Mouse (Mus musculus): ENCODE results near the gene Gabra4. TPM values are rescaled to one million over a fixed set of nuclear protein-coding genes. Genes with fewer than 3 reads are reported as not detected.

Gabra4 gene
- polyA plus RNA-seq (2014; fragmentation: Nextera tagmentation; extraction: Ambion mirVana), result 12.5 and 20.5 TPM in 2 replicates

- 2% methylated on average over 15 of the region's 15 CpGs for WGBS
- ATAC-seq (ENCODE audit: low read depth), result peak; percentile 56
- Histone ChIP-seq H3K36me3 (ENCODE audit: control insufficient read depth, insufficient read depth, low read length) (no peaks in the 10 kb centered on the region), H3K9ac (replicated peaks; ENCODE audit: low read depth, low read length) (peak within 1 kb of the TSS; percentile 47), H3K4me1 (ENCODE audit: control insufficient read depth, insufficient read depth, low read length) (no peaks in the 10 kb centered on the region), H3K9me3 (ENCODE audit: control insufficient read depth, low read length) (no peaks in the 10 kb centered on the region), H3K27ac (ENCODE audit: low read depth, low read length) (no peak within 1 kb of the TSS), H3K4me3 (ENCODE audit: low read depth, low read length) (peak within 1 kb of the TSS; percentile 59), H3K4me2 (ENCODE audit: low read depth, low read length) (peak within 1 kb of the TSS; percentile 96), H3K27me3 (ENCODE audit: control insufficient read depth, insufficient read depth, low read length) (peaks cover 5% of the 10 kb centered on the region)
Observed at GRCm38 (mm10) chr5:71658115-71658497, at the start of gene Gabra4. Gene Gabra4, minus strand, starts transcription at chr5:71658308.

GRCm38 (mm10) chr5:71701273-71701614, 43.1 kb upstream of the Gabra4 start:
- ATAC-seq (ENCODE audit: low read depth), result no peak; the same call in 1 of the 2 replicates
- peak overlapping the region; percentile 49 for H3K9ac ChIP-seq (replicated peaks; ENCODE audit: low read depth, low read length)
- 2% methylated on average over 6 of the region's 6 CpGs for WGBS
- H3K27ac ChIP-seq (ENCODE audit: low read depth, low read length), result no peak overlapping the region
- H3K36me3 ChIP-seq (ENCODE audit: control insufficient read depth, insufficient read depth, low read length), result no peaks in the 10 kb centered on the region
- peak overlapping the region; percentile 91 for H3K4me2 ChIP-seq (ENCODE audit: low read depth, low read length)
- peak overlapping the region; percentile 56 for H3K4me3 ChIP-seq (ENCODE audit: low read depth, low read length)
- no peaks in the 10 kb centered on the region for H3K9me3 ChIP-seq (ENCODE audit: control insufficient read depth, low read length)
- peaks cover 4% of the 10 kb centered on the region; the same call in 1 of the 2 replicates for H3K4me1 ChIP-seq (ENCODE audit: control insufficient read depth, insufficient read depth, low read length)
- H3K27me3 ChIP-seq (ENCODE audit: control insufficient read depth, insufficient read depth, low read length), result no peaks in the 10 kb centered on the region

GRCm38 (mm10) chr5:71700468-71701272, 42.6 kb upstream of the Gabra4 start:
- H3K9me3 ChIP-seq (ENCODE audit: control insufficient read depth, low read length), result no peaks in the 10 kb centered on the region
- peak overlapping the region; percentile 91 for H3K4me2 ChIP-seq (ENCODE audit: low read depth, low read length)
- H3K27me3 ChIP-seq (ENCODE audit: control insufficient read depth, insufficient read depth, low read length), result no peaks in the 10 kb centered on the region
- H3K9ac ChIP-seq (replicated peaks; ENCODE audit: low read depth, low read length), result peak overlapping the region; percentile 49
- no peaks in the 10 kb centered on the region for H3K36me3 ChIP-seq (ENCODE audit: control insufficient read depth, insufficient read depth, low read length)
- peak; percentile 92 for ATAC-seq (ENCODE audit: low read depth)
- no peak overlapping the region for H3K27ac ChIP-seq (ENCODE audit: low read depth, low read length)
- peak overlapping the region; percentile 56 for H3K4me3 ChIP-seq (ENCODE audit: low read depth, low read length)
- under 1% methylated on average over 46 of the region's 46 CpGs for WGBS
- H3K4me1 ChIP-seq (ENCODE audit: control insufficient read depth, insufficient read depth, low read length), result peaks cover 4% of the 10 kb centered on the region; the same call in 1 of the 2 replicates

- ATAC-seq (ENCODE audit: low read depth), result 0 out of 2 replicates have a peak, but pooled peaks have one; percentile 4
- H3K9me3 ChIP-seq (ENCODE audit: control insufficient read depth, low read length), result no peaks in the 10 kb centered on the region
- no peaks in the 10 kb centered on the region for H3K36me3 ChIP-seq (ENCODE audit: control insufficient read depth, insufficient read depth, low read length)
- peak overlapping the region; percentile 91 for H3K4me2 ChIP-seq (ENCODE audit: low read depth, low read length)
- under 1% methylated on average over 19 of the region's 19 CpGs for WGBS
- H3K4me3 ChIP-seq (ENCODE audit: low read depth, low read length), result peak overlapping the region; percentile 56
- no peak overlapping the region for H3K27ac ChIP-seq (ENCODE audit: low read depth, low read length)
- peak overlapping the region; percentile 49; the same call in 1 of the 2 replicates for H3K9ac ChIP-seq (replicated peaks; ENCODE audit: low read depth, low read length)
- peaks cover 4% of the 10 kb centered on the region; the same call in 1 of the 2 replicates for H3K4me1 ChIP-seq (ENCODE audit: control insufficient read depth, insufficient read depth, low read length)
- H3K27me3 ChIP-seq (ENCODE audit: control insufficient read depth, insufficient read depth, low read length), result no peaks in the 10 kb centered on the region
Observed at GRCm38 (mm10) chr5:71699696-71700467, 41.8 kb upstream of the Gabra4 start.

- no peak for ATAC-seq (ENCODE audit: low read depth)
- Histone ChIP-seq H3K36me3 (ENCODE audit: control insufficient read depth, insufficient read depth, low read length) (no peaks in the 10 kb centered on the region), H3K9ac (replicated peaks; ENCODE audit: low read depth, low read length) (no peak overlapping the region), H3K27ac (ENCODE audit: low read depth, low read length) (no peak overlapping the region), H3K27me3 (ENCODE audit: control insufficient read depth, insufficient read depth, low read length) (no peaks in the 10 kb centered on the region), H3K9me3 (ENCODE audit: control insufficient read depth, low read length) (no peaks in the 10 kb centered on the region), H3K4me1 (ENCODE audit: control insufficient read depth, insufficient read depth, low read length) (no peaks in the 10 kb centered on the region), H3K4me2 (ENCODE audit: low read depth, low read length) (no peak overlapping the region), H3K4me3 (ENCODE audit: low read depth, low read length) (no peak overlapping the region)
- 29% methylated on average over 4 of the region's 4 CpGs for WGBS
Observed at GRCm38 (mm10) chr5:71665593-71665992, 7.5 kb upstream of the Gabra4 start.

- H3K36me3 ChIP-seq (ENCODE audit: control insufficient read depth, insufficient read depth, low read length), result no peaks in the 10 kb centered on the region
- peak within 1 kb of the TSS; percentile 47 for H3K9ac ChIP-seq (replicated peaks; ENCODE audit: low read depth, low read length)
- ATAC-seq (ENCODE audit: low read depth), result peak; percentile 93
- H3K9me3 ChIP-seq (ENCODE audit: control insufficient read depth, low read length), result no peaks in the 10 kb centered on the region
- peak within 1 kb of the TSS; percentile 96 for H3K4me2 ChIP-seq (ENCODE audit: low read depth, low read length)
- H3K27ac ChIP-seq (ENCODE audit: low read depth, low read length), result no peak within 1 kb of the TSS
- peaks cover 5% of the 10 kb centered on the region for H3K27me3 ChIP-seq (ENCODE audit: control insufficient read depth, insufficient read depth, low read length)
- peak within 1 kb of the TSS; percentile 59 for H3K4me3 ChIP-seq (ENCODE audit: low read depth, low read length)
- 0% methylated on average over 49 of the region's 49 CpGs for WGBS
- no peaks in the 10 kb centered on the region for H3K4me1 ChIP-seq (ENCODE audit: control insufficient read depth, insufficient read depth, low read length)
Observed at GRCm38 (mm10) chr5:71657482-71658114, 510 bp downstream of the Gabra4 start, which contains the start of gene Gabrb1. Gene Gabrb1, plus strand, starts transcription at chr5:71658113.

GRCm38 (mm10) chr5:71656771-71657170, 1.3 kb downstream of the Gabra4 start:
- Histone ChIP-seq H3K9ac (replicated peaks; ENCODE audit: low read depth, low read length) (no peak overlapping the region), H3K27ac (ENCODE audit: low read depth, low read length) (no peak overlapping the region), H3K27me3 (ENCODE audit: control insufficient read depth, insufficient read depth, low read length) (peaks cover 5% of the 10 kb centered on the region), H3K4me2 (ENCODE audit: low read depth, low read length) (peak overlapping the region; percentile 96), H3K4me1 (ENCODE audit: control insufficient read depth, insufficient read depth, low read length) (no peaks in the 10 kb centered on the region), H3K4me3 (ENCODE audit: low read depth, low read length) (peak overlapping the region; percentile 59), H3K9me3 (ENCODE audit: control insufficient read depth, low read length) (no peaks in the 10 kb centered on the region), H3K36me3 (ENCODE audit: control insufficient read depth, insufficient read depth, low read length) (no peaks in the 10 kb centered on the region)
- no peak for ATAC-seq (ENCODE audit: low read depth)
- 11% methylated on average over 10 of the region's 10 CpGs for WGBS

- Histone ChIP-seq H3K4me2 (ENCODE audit: low read depth, low read length) (no peak overlapping the region), H3K27me3 (ENCODE audit: control insufficient read depth, insufficient read depth, low read length) (peaks cover 5% of the 10 kb centered on the region), H3K27ac (ENCODE audit: low read depth, low read length) (no peak overlapping the region), H3K36me3 (ENCODE audit: control insufficient read depth, insufficient read depth, low read length) (no peaks in the 10 kb centered on the region), H3K9me3 (ENCODE audit: control insufficient read depth, low read length) (no peaks in the 10 kb centered on the region), H3K9ac (replicated peaks; ENCODE audit: low read depth, low read length) (no peak overlapping the region), H3K4me3 (ENCODE audit: low read depth, low read length) (no peak overlapping the region), H3K4me1 (ENCODE audit: control insufficient read depth, insufficient read depth, low read length) (no peaks in the 10 kb centered on the region)
- no peak for ATAC-seq (ENCODE audit: low read depth)
- WGBS, result 87% methylated on average over 5 of the region's 5 CpGs
Observed at GRCm38 (mm10) chr5:71654056-71654455, 4.1 kb downstream of the Gabra4 start.
